Mouse (Mus musculus): ENCODE data around the gene Dnaja3. TPM values are rescaled to one million over a fixed set of nuclear protein-coding genes. Genes with fewer than 3 reads are reported as not detected.

Dnaja3 gene
- polyA plus RNA-seq, 1 experiment from 2014 or later, result 38.6 TPM

DNA sequence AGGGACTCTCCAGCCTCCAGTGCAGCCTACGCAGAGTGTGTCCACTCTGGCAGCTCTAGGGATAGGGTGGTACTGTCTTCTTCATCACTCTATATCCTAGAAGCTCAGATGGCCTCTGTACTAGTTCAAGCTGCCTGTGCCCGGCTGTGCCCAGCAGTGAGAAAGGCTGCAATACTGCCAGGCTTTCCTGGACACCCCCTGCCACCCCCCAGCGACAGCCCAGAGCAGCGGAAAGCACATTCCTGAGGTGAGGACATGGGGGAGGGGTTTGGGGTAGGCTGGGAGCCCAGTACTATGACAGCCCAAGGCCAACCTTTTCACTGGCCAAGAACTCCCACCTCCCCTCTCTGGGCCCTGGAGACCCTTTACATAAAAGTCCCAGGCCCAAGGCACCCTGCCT lies 4.0 kb upstream of the Dnaja3 start:
- no peak for TF ChIP-seq CTCF (IDR thresholded peaks at IDR 0.05; ENCODE audit: low read depth)
- Histone ChIP-seq H3K4me2 (replicated peaks; ENCODE audit: low read depth) (no peak overlapping the region), H3K27ac (ENCODE audit: low read depth, low read length) (no peak overlapping the region), H3K9ac (ENCODE audit: low read depth, low read length) (no peak overlapping the region), H3K4me3 (ENCODE audit: low read depth, low read length) (no peak overlapping the region), H3K36me3 (ENCODE audit: control insufficient read depth, insufficient read depth) (peaks cover 41% of the 10 kb centered on the region), H3K27me3 (replicated peaks; ENCODE audit: control insufficient read depth, insufficient read depth, low read length) (no peaks in the 10 kb centered on the region), H3K4me1 (replicated peaks; ENCODE audit: control insufficient read depth, insufficient read depth, low read length) (0 out of 2 replicates have a peak, but pooled peaks cover 6% of the 10 kb centered on the region), H3K9me3 (ENCODE audit: control insufficient read depth) (no peaks in the 10 kb centered on the region)
- WGBS, result 77% methylated on average over 4 of the region's 4 CpGs
- ATAC-seq, result no peak

DNA sequence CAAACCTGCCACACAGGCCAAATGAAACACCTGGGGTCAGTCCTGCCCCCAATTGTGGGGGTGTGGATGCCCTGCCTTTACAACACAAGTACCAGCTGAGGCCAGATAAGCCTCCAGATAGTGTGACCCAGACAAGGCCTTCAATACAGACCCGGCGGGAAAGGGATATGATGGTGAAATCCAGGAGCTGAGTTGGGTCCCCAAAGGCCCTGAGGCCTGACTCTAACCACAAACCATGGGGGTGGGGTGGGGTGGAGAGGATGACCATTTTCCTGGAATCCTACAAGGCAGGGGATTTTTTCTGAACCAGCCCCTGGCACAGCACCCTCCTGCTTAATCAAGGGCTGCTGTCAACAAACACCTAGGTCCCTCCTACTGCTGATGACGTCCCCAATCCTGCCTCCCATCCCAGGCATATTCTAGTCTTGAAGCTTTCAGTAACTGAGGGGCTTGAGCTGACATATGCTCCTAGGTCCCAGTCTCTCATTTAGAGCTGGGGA lies 848 bp upstream of the Dnaja3 start:
- peaks cover 21% of the 10 kb centered on the region for H3K36me3 ChIP-seq (ENCODE audit: control insufficient read depth, insufficient read depth)
- no peak overlapping the region for H3K27ac ChIP-seq (ENCODE audit: low read depth, low read length)
- 83% methylated on average over 3 of the region's 3 CpGs for WGBS
- no peak overlapping the region for H3K4me3 ChIP-seq (ENCODE audit: low read depth, low read length)
- H3K9me3 ChIP-seq (ENCODE audit: control insufficient read depth), result no peaks in the 10 kb centered on the region
- no peak for ATAC-seq
- H3K9ac ChIP-seq (ENCODE audit: low read depth, low read length), result no peak overlapping the region
- peaks cover 19% of the 10 kb centered on the region; the same call in 1 of the 2 replicates for H3K4me1 ChIP-seq (replicated peaks; ENCODE audit: control insufficient read depth, insufficient read depth, low read length)
- TF ChIP-seq CTCF (IDR thresholded peaks at IDR 0.05; ENCODE audit: low read depth), result no peak
- H3K27me3 ChIP-seq (replicated peaks; ENCODE audit: control insufficient read depth, insufficient read depth, low read length), result no peaks in the 10 kb centered on the region
- H3K4me2 ChIP-seq (replicated peaks; ENCODE audit: low read depth), result no peak overlapping the region

DNA sequence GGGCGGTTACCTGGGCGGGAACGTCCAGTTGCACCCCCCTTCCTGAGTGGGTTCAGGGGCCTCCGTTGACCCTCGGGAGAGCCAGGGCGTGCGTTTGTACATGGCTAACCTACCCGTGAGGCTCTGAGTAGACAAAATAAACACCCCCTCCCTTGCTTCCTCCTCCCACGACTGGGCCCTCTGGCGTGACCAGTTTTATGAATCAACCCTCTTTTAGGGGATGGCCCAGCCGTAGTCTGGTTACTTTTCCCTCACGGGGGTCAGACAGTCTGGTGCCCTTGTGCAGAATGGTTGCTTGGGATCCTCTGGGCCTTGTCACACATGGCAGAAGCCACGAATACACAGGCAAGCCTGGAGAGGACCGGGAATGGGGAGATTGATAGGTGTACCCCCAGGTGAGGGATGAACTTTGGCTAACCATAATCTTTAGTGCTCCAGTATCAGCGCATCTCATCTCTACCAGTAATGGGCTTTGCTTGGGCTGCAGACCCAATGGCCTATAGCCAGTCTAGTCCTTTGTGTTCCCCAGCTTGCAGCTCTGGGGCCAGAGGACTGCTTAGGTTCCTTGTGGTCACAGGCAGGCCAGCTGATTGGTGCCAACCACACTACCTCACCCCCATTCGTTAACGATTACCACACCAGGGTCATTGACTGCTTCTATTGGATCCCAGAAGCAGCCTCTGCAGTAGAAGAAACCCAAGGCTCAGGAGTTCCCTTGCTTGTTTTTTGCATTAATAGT lies 647 bp downstream of the Dnaja3 start:
- ATAC-seq, result peak; percentile 74
- Histone ChIP-seq H3K9me3 (ENCODE audit: control insufficient read depth) (no peaks in the 10 kb centered on the region), H3K36me3 (ENCODE audit: control insufficient read depth, insufficient read depth) (peaks cover 21% of the 10 kb centered on the region), H3K9ac (ENCODE audit: low read depth, low read length) (peak overlapping the region; percentile 68), H3K4me1 (replicated peaks; ENCODE audit: control insufficient read depth, insufficient read depth, low read length) (peaks cover 19% of the 10 kb centered on the region; the same call in 1 of the 2 replicates), H3K27me3 (replicated peaks; ENCODE audit: control insufficient read depth, insufficient read depth, low read length) (no peaks in the 10 kb centered on the region), H3K4me3 (ENCODE audit: low read depth, low read length) (peak overlapping the region; percentile 63), H3K4me2 (replicated peaks; ENCODE audit: low read depth) (peak overlapping the region; percentile 89), H3K27ac (ENCODE audit: low read depth, low read length) (peak overlapping the region; percentile 80)
- WGBS, result 2% methylated on average over 17 of the region's 17 CpGs
- TF ChIP-seq CTCF (IDR thresholded peaks at IDR 0.05; ENCODE audit: low read depth), result no peak

DNA sequence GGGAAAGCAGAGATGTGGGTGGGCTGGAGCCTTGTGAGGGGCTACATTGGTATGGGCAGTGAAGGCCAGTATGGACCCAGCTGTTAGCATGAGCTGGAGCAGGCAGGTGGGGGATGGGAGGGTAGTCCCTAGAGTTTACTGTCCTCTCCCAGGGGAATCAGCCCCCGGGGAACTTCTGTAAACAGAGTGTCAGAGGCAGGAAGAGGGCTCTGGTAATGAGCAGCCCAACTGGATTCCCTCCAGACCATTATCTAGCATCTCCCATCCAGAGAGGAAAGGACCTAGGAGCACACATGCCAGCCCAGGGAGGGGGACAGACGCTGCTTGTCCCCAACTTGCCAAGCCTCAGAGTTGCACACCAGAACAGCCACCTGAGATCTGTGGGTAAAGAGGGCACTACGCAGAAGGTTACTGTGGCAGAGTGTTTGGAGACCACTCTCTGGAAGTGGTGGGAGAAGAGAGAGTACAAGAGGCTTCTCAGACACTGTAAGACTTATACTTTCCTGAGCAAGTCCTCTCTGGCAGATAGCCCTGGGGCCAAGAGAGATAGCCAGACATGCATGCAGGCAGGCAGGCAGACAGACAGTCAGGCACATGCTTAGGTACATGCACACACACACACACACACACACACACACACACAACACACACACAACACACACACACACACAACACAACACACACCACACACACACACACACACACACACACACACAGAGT lies 1.5 kb downstream of the Dnaja3 start:
- H3K4me1 ChIP-seq (replicated peaks; ENCODE audit: control insufficient read depth, insufficient read depth, low read length), result peaks cover 19% of the 10 kb centered on the region; the same call in 1 of the 2 replicates
- H3K9ac ChIP-seq (ENCODE audit: low read depth, low read length), result peak overlapping the region; percentile 68; the same call in 1 of the 2 replicates
- H3K36me3 ChIP-seq (ENCODE audit: control insufficient read depth, insufficient read depth), result peaks cover 28% of the 10 kb centered on the region
- H3K27ac ChIP-seq (ENCODE audit: low read depth, low read length), result peak overlapping the region; percentile 80
- H3K4me2 ChIP-seq (replicated peaks; ENCODE audit: low read depth), result peak overlapping the region; percentile 89
- no peak for ATAC-seq
- H3K27me3 ChIP-seq (replicated peaks; ENCODE audit: control insufficient read depth, insufficient read depth, low read length), result no peaks in the 10 kb centered on the region
- H3K9me3 ChIP-seq (ENCODE audit: control insufficient read depth), result no peaks in the 10 kb centered on the region
- TF ChIP-seq CTCF (IDR thresholded peaks at IDR 0.05; ENCODE audit: low read depth), result no peak
- WGBS, result 34% methylated on average over 3 of the region's 3 CpGs
- peak overlapping the region; percentile 63 for H3K4me3 ChIP-seq (ENCODE audit: low read depth, low read length)

DNA sequence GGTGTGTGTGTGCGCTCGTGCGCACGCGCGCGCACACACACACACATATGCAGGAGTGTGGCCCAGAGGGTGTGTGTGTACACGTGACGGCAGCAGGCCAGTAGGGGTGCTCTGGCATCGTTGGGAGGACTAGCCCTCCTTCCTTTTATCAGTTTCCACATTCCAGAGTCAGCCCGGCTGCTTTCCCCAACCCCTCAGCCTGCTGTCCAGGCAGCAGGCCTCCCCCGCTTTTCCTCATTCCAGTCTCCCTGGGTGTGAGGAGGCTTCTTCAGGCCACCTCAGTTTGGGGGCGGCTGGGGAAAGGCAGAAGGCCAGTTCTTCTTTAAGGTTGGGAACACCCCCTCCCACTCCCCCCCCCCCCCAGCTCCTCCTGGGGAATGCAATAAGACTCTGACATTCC lies 2.4 kb downstream of the Dnaja3 start:
- ATAC-seq, result peak; percentile 48

DNA sequence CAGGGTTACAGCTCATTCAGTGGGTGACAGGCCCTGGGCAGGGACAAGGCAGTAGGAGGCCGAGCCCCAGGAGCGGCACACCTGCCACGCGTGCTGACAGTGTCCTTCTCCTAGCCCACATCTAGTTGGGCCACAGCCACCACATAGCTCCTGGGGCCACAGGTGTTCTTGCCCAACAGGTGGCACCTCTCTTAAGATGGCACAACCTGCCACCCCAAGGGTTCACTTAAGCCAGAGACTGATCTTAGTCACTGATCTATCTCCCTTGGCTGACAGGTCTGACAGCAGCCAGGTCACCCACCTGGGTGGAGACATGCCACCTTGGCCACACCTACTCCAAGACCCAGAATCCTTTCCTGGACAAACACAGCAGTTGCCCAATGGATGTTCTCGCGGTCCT lies 3.1 kb downstream of the Dnaja3 start:
- TF ChIP-seq CTCF (IDR thresholded peaks at IDR 0.05; ENCODE audit: low read depth), result no peak
- Histone ChIP-seq H3K4me2 (replicated peaks; ENCODE audit: low read depth) (peak overlapping the region; percentile 89; the same call in 1 of the 2 replicates), H3K4me1 (replicated peaks; ENCODE audit: control insufficient read depth, insufficient read depth, low read length) (peaks cover 19% of the 10 kb centered on the region; the same call in 1 of the 2 replicates), H3K9me3 (ENCODE audit: control insufficient read depth) (no peaks in the 10 kb centered on the region), H3K27ac (ENCODE audit: low read depth, low read length) (peak overlapping the region; percentile 68; the same call in 1 of the 2 replicates), H3K9ac (ENCODE audit: low read depth, low read length) (no peak overlapping the region; the same call in 1 of the 2 replicates), H3K36me3 (ENCODE audit: control insufficient read depth, insufficient read depth) (peaks cover 37% of the 10 kb centered on the region), H3K27me3 (replicated peaks; ENCODE audit: control insufficient read depth, insufficient read depth, low read length) (no peaks in the 10 kb centered on the region), H3K4me3 (ENCODE audit: low read depth, low read length) (no peak overlapping the region)
- no peak for ATAC-seq
- WGBS, result 58% methylated on average over 6 of the region's 6 CpGs

More for the DNA sequence above, 2.4 kb downstream of the Dnaja3 start:
- H3K9ac ChIP-seq (ENCODE audit: low read depth, low read length), result no peak overlapping the region
- WGBS, result 17% methylated on average over 13 of the region's 13 CpGs
- peaks cover 32% of the 10 kb centered on the region for H3K36me3 ChIP-seq (ENCODE audit: control insufficient read depth, insufficient read depth)
- H3K9me3 ChIP-seq (ENCODE audit: control insufficient read depth), result no peaks in the 10 kb centered on the region
- 0 out of 2 replicates have a peak overlapping the region, but pooled peaks have one; percentile 9 for H3K4me3 ChIP-seq (ENCODE audit: low read depth, low read length)
- H3K4me1 ChIP-seq (replicated peaks; ENCODE audit: control insufficient read depth, insufficient read depth, low read length), result peaks cover 19% of the 10 kb centered on the region; the same call in 1 of the 2 replicates
- no peaks in the 10 kb centered on the region for H3K27me3 ChIP-seq (replicated peaks; ENCODE audit: control insufficient read depth, insufficient read depth, low read length)
- peak; percentile 30 for TF ChIP-seq CTCF (IDR thresholded peaks at IDR 0.05; ENCODE audit: low read depth)
- H3K4me2 ChIP-seq (replicated peaks; ENCODE audit: low read depth), result peak overlapping the region; percentile 89
- peak overlapping the region; percentile 68 for H3K27ac ChIP-seq (ENCODE audit: low read depth, low read length)
